Mouse (Mus musculus) testis, postnatal 14 days (tissue): ENCODE data around the gene Dhps.
"Not testable (repeated sequence)": the region's sequence is repeated elsewhere in the genome, so short reads cannot be mapped to it uniquely, and the experiment has no call there.

Source experiments
- DNase-seq: peaks from one replicate; pipeline ENCODE4 v3.0.0; 2021; ENCODE audit warnings: low spot score

Dhps gene

GRCm38 (mm10) chr8:85062603-85063002 is 9.0 kb upstream of the Dhps start:
- no peak for DNase-seq

- DNase-seq, result no peak
Measured at GRCm38 (mm10) chr8:85065213-85065612, 6.3 kb upstream of the Dhps start.

- no peak for DNase-seq
Measured at GRCm38 (mm10) chr8:85067155-85067554, 4.4 kb upstream of the Dhps start.

- DNase-seq, result no peak
Measured at GRCm38 (mm10) chr8:85067982-85068381, 3.6 kb upstream of the Dhps start, which contains the start of gene Gm5741. Gene Gm5741 (minus strand): TSS chr8:85067982.

GRCm38 (mm10) chr8:85071041-85071440 is 516 bp upstream of the Dhps start:
- no peak for DNase-seq

- no peak for DNase-seq
Measured at GRCm38 (mm10) chr8:85072364-85072929, 890 bp downstream of the Dhps start.

GRCm38 (mm10) chr8:85073041-85073612 is 1.6 kb downstream of the Dhps start:
- DNase-seq, result no peak

- DNase-seq, result no peak
Measured at GRCm38 (mm10) chr8:85074167-85074566, 2.6 kb downstream of the Dhps start.

GRCm38 (mm10) chr8:85074617-85075016 is 3.1 kb downstream of the Dhps start:
- DNase-seq, result no peak

- no peak for DNase-seq
Measured at GRCm38 (mm10) chr8:85076001-85076400, 4.4 kb downstream of the Dhps start.

GRCm38 (mm10) chr8:85076993-85077392 is 5.4 kb downstream of the Dhps start:
- peak; percentile 76 for DNase-seq

GRCm38 (mm10) chr8:85080214-85080531 is 8.6 kb downstream of the Dhps start:
- DNase-seq, result no peak

GRCm38 (mm10) chr8:85080532-85081215 is 9.1 kb downstream of the Dhps start, which contains the start of gene Wdr83os:
Gene Wdr83os (plus strand): TSS chr8:85080740.
- DNase-seq, result peak; percentile 68

- peak; percentile 52 for DNase-seq
Measured at GRCm38 (mm10) chr8:85081216-85081555, 9.6 kb downstream of the Dhps start, which contains the start of gene Wdr83. Gene Wdr83 (minus strand): TSS chr8:85081306.

- DNase-seq, result not testable (repeated sequence)
Measured at GRCm38 (mm10) chr8:85082169-85082568, 10.6 kb downstream of the Dhps start.

GRCm38 (mm10) chr8:85083108-85083813 is 11.7 kb downstream of the Dhps start, which contains the start of gene Man2b1:
Gene Man2b1 (plus strand): TSS chr8:85083270.
- DNase-seq, result peak; percentile 86

GRCm38 (mm10) chr8:85084633-85085032 is 13.1 kb downstream of the Dhps start:
- no peak for DNase-seq

- no peak for DNase-seq
Measured at GRCm38 (mm10) chr8:85086238-85086637, 14.7 kb downstream of the Dhps start.

GRCm38 (mm10) chr8:85088771-85089170 is 17.2 kb downstream of the Dhps start:
- no peak for DNase-seq

GRCm38 (mm10) chr8:85090856-85091255 is 19.3 kb downstream of the Dhps start:
- no peak for DNase-seq

GRCm38 (mm10) chr8:85091526-85092090 is 20.1 kb downstream of the Dhps start:
- no peak for DNase-seq

GRCm38 (mm10) chr8:85095051-85095450 is 23.5 kb downstream of the Dhps start:
- DNase-seq, result no peak

GRCm38 (mm10) chr8:85095566-85095965 is 24.0 kb downstream of the Dhps start:
- no peak for DNase-seq
